Mouse (Mus musculus) CD8-positive naive resting alpha-beta T cell, adult 57 days (primary cell): ENCODE measurements around the gene Gm44503. TPM values are rescaled to one million over a fixed set of nuclear protein-coding genes. Genes with fewer than 3 reads are reported as not detected.

ENCODE experiments used
- total RNA-seq: library from RNA; stranded (reverse); gene quantifications from one replicate; pipeline ENCODE4 v1.2.4, GENCODE M21; 2023

The Gm44503 gene
- total RNA-seq: not detected

DNA sequence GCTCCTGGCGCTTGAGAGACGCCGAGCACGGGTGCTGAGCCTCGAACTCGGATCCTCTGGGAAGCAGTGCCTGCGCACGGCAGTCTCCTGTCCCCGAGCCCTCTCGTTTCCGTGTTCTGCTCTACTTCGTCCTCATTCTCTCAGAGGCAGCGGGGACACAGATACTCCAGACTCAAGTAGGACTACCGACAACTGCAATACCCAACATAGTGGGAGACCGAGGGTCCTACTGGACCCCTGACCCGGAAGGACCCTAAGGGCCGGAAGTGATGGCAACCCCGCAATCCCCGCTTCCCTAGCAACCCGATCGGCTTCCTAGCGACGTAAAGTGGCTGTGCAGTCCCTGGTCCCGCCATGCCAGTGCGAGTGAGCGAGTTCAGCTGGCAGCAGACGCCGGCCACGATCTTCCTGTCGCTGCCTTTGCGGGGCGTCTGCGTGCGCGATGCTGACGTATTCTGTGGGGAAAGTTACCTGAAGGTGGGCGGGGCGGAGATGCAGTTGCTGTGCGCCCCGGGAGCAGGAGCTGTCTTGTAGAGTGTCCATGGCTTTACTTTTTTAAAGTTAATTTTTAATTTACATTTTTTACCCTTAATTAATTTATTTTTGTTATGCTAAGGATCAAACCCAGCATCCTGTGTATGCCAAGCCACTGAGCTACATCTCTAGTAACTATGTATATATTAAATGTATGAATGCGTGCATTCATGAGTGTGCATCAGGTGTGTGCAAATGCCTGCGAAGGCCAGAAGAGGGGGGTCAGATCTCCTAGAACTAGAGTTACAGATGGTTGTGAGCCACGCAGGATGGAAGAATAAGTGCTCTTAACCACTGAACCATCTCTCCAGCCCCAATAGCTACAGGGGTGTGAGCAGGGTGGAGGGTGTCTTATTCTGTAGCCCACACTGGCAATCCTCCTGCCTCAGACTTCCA lies at the start of gene Gm44503, which contains the start of gene Dyx1c1:
Gene Gm44503, plus strand, starts transcription at position 332 of the 930 bp plus-strand sequence.
Gene Dyx1c1, plus strand, starts transcription at position 265 of the 930 bp plus-strand sequence.

DNA sequence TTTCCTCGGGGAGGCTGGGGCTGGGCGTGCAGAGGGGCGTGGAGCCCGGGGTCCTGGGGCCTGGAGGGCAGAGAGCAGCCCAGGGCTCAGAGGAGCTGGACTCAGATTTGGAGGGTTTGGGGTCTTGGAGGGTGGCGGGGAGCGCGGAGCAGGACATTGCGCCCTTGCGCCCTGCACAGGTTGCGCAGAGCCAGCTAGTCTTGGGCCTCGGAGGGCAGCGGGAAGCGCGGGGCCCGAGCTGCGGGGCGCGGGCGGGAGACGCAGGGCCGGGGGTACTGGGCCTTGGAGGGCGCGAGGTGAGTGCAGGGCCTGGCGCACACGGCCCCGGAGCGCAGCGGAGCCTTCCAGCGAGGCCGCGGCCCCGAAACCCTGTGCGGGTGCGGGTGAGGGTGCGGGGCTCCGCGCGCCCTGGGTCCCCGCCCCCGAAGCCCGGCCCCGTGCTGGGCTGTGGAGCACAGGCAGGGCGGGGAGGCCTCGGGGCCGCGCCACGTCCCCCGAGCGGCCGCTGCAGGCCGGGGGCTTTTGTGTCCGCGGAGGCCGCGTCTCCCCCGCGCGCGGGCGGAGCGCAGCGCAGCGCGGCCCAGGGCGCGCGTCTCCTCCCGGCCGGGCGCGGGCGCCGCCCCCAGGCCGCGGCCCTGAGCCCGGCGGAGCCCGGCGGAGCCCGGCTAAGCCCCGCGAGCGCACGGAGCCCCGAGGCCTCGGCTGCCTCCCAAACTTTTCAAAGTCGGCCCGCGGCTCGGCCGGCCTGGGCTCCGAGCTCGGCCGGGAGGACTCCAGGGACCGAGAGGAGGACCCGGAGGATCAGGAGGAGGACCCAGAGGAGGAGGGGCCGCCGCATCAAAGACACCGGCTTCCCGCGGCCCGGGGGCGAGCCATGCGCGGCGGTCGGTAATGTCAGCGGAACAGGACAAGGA lies 33.4 kb upstream of the Gm44503 start, which contains the start of gene Pygo1:
Gene Pygo1, plus strand, starts transcription at position 625 of the 914 bp plus-strand sequence.

DNA sequence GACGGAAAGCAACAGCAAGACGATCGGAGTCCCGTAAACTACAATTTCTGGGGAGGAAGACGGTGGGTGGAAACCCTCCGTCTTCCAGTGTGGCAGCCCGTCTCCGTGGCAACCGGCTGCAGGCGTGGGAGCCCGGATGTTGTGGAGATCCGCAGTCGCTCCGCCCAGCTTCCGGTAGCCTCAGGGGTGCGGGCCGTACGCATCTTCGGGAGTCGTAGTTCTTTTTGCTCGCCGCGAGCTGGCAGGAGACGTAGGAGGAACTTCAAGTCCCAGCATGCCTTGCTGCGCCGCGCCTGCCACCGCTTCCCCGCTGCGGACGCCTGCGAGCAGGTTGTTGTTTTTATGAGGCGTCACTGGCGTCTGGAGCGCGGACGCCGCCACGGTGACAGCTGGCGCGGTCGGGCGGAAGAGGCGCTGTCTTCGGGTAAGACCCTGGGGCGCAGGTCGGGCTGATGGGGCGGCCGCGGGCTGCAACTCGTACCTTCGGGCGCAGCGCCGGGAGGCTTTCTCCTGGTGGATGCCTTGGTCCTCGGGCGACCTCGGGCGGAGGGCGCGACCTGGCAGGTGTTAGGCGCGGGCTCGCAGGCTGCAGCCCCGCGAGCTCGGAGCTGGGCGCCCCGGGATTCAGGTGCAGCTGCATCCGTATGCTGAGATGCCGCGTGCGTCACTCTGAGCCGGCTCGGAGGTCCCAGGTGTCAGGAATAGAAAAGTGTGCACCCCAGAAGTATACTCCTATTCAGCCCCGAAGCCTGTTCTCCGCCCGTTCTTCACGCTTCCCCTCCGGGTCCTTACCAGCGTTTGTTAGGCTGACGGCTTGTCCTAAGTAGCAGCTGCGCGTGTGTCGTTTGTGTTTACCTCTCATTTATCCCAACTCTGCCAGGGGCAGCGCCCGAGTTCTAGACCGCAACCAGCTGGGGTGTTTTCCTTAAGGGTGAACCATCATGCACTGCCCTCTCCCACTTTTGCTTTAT lies 26.9 kb downstream of the Gm44503 start, which contains the start of the genes Ccpg1os and Ccpg1:
Gene Ccpg1os, minus strand, starts transcription at position 133 of the 971 bp plus-strand sequence.
Gene Ccpg1, plus strand, starts transcription at position 180 of the 971 bp plus-strand sequence.

DNA sequence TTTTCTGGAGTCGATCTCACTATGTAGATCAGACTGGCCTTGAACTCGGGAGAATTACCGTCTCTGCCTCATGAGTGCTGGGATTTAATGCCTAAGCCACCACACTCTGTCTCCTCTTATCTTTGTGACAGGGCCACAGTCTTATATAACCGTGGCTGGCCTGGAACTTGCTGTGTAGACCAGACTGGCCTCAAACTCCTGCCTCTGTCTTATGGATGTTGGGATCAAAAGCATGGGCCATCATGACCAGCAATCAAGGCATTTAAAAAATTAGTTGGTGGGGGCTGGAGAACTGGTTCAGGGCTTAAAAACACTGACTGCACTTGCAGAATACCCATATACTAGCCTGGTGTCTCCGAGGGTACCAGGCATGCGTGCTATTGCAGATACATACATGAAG lies 81.4 kb downstream of the Gm44503 start, which contains the start of gene Pigb:
Gene Pigb, minus strand, starts transcription at position 299 of the 400 bp plus-strand sequence.

DNA sequence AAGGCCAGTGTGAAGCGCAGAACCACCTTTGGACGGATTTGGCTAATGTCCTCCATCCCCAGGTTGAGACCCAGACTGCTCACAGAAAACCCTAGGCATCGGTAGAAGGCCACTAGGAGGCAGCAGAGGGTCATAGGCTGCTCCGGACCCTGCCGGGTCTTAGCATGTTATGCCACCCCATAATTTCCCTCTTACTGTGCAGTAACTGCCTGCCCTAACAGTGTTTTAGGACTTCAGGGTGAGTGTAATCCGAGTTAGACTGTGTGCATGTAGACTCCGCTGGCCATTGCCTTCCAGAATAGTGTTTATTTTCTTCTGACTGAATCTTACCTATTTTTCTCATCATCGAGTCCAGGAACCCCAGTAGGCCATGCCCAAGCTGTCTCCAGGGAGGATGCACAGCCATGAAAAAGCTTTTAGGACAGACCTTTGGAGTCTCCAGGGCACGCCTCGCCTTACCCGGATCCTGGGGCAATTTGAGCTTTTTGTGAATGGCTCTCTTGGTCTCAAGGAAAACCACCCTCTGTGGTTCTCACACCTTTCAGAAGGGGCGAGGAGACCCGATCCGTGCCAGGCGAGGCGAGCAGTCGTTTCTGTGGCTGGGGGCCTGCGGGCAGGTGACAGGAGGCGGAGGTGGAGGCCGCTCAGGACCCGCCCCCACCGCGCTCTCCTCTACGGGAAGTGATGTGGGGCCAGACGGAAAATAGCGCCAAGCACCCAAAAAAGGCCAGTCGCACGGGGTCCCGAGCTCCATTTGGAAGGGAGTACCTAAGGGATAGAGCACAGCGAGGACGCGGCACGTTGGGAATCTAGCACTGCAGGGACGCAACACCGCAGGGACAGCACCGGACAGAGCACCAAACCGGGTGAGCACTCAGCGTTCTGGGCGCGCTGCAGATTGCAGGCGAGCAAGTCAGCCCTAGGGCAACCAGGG lies 85.8 kb downstream of the Gm44503 start, which contains the start of gene Rab27a:
Gene Rab27a, plus strand, starts transcription at position 709 of the 934 bp plus-strand sequence.

Other genes with a start within 250 kb of the Gm44503 start
- gene Prtg, start 152.0 kb upstream of the Gm44503 start, total RNA-seq: 0.31 TPM
- gene Pygo1, start 33.2 kb upstream of the Gm44503 start, total RNA-seq: not detected
- gene Dyx1c1, start 67 bp upstream of the Gm44503 start, total RNA-seq: 4.0 TPM
- 6.6 TPM for gene Ccpg1os, start 26.5 kb downstream of the Gm44503 start, total RNA-seq
- 135 TPM for gene Ccpg1, start 26.6 kb downstream of the Gm44503 start, total RNA-seq
- 13.0 TPM for gene Pigb, start 81.5 kb downstream of the Gm44503 start, total RNA-seq
- 37.5 TPM for gene Rab27a, start 86.0 kb downstream of the Gm44503 start, total RNA-seq
- gene Khdc3, start 143.0 kb downstream of the Gm44503 start, total RNA-seq: 5.0 TPM
- gene Gm20509, start 143.6 kb downstream of the Gm44503 start, total RNA-seq: not detected
- gene Rsl24d1, start 154.6 kb downstream of the Gm44503 start, total RNA-seq: 62.8 TPM